In the genomic region with DNA sequence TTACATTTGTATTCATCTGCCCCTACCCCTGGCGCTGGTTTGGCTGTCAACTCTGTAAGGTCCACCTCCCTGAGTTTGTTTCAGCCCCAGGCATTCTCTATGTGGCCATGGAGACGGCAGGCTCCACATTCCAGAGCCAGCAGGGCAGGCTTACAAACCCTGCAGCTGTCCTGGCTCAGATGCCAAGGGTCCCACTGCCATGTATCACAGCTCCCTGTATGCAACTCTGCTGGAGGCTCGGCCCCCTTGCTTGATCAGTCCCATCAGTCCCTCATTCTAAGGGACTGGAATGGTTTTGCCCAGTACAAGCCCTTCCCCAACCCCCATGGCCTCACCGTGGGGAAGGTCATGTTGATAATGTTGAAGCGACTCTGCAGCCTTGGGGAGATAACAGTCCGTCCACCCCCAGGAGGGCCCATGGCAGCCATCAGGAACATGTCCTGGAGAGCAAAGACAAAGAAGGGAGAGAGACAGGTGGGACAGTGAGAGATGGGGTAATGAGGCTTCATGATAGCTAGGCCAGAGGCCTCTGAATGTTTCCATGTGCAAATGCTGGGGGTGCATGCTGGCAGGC, we compare ENCODE assay signal across 7 mouse cellular contexts. TPM values are rescaled to one million over a fixed set of nuclear protein-coding genes. Genes with fewer than 3 reads are reported as not detected.
DNase-seq lines count a peak whose midpoint lies in the region; ATAC-seq and TF ChIP-seq lines count a peak whose summit lies in the region.

No protein-coding gene starts in this region.

- H3K4me2 ChIP-seq in forebrain, embryonic 13.5 days: no peak overlapping the region
- H3K4me2 ChIP-seq in kidney, embryonic 16.5 days (replicated peaks; ENCODE audit: low read depth, low read length): no peak overlapping the region
- no peak overlapping the region for H3K4me2 ChIP-seq in midbrain, embryonic 16.5 days (ENCODE audit: low read length)
- H3K4me2 ChIP-seq in lung, postnatal 0 days (replicated peaks; ENCODE audit: low read depth, low read length): no peak overlapping the region

- peaks cover 9% of the 10 kb centered on the region for H3K4me1 ChIP-seq in forebrain, embryonic 13.5 days
- peaks cover 13% of the 10 kb centered on the region for H3K4me1 ChIP-seq in kidney, embryonic 16.5 days (ENCODE audit: insufficient read depth, low read length)
- H3K4me1 ChIP-seq in midbrain, embryonic 16.5 days (ENCODE audit: control insufficient read depth, insufficient read depth, low read length): no peaks in the 10 kb centered on the region; the same call in 1 of the 2 replicates
- no peaks in the 10 kb centered on the region; the same call in 1 of the 2 replicates for H3K4me1 ChIP-seq in lung, postnatal 0 days (ENCODE audit: insufficient read depth, low read depth, low read length)

- H3K36me3 ChIP-seq in forebrain, embryonic 13.5 days (ENCODE audit: poor library complexity, severe bottlenecking): no peaks in the 10 kb centered on the region
- no peaks in the 10 kb centered on the region for H3K36me3 ChIP-seq in kidney, embryonic 16.5 days (ENCODE audit: insufficient read depth, low read length)
- H3K36me3 ChIP-seq in midbrain, embryonic 16.5 days (ENCODE audit: control insufficient read depth, insufficient read depth, low read length): no peaks in the 10 kb centered on the region
- H3K36me3 ChIP-seq in lung, postnatal 0 days (ENCODE audit: insufficient read depth, low read length): no peaks in the 10 kb centered on the region

- TF ChIP-seq CTCF in lung, postnatal 0 days (IDR thresholded peaks at IDR 0.05): no peak

- WGBS in forebrain, embryonic 13.5 days: 36% methylated on average over 6 of the region's 6 CpGs
- WGBS in kidney, embryonic 16.5 days: 50% methylated on average over 6 of the region's 6 CpGs
- 18% methylated on average over 6 of the region's 6 CpGs for WGBS in midbrain, embryonic 16.5 days
- 26% methylated on average over 6 of the region's 6 CpGs for WGBS in lung, postnatal 0 days

- ATAC-seq in forebrain, embryonic 13.5 days: 0 out of 2 replicates have a peak, but pooled peaks have one; percentile 30
- 0 out of 2 replicates have a peak, but pooled peaks have one; percentile 63 for ATAC-seq in kidney, embryonic 16.5 days (ENCODE audit: low FRiP score, low TSS enrichment)
- ATAC-seq in midbrain, embryonic 16.5 days: peak; percentile 56; the same call in 1 of the 2 replicates
- ATAC-seq in lung, postnatal 0 days: no peak

- H3K9ac ChIP-seq in forebrain, embryonic 13.5 days: no peak overlapping the region
- no peak overlapping the region for H3K9ac ChIP-seq in kidney, embryonic 16.5 days (replicated peaks; ENCODE audit: low read length)
- no peak overlapping the region for H3K9ac ChIP-seq in midbrain, embryonic 16.5 days (ENCODE audit: low read depth, low read length)
- H3K9ac ChIP-seq in lung, postnatal 0 days (replicated peaks; ENCODE audit: low read depth): no peak overlapping the region

- H3K9me3 ChIP-seq in forebrain, embryonic 13.5 days (replicated peaks): no peaks in the 10 kb centered on the region
- H3K9me3 ChIP-seq in kidney, embryonic 16.5 days (ENCODE audit: low read length): no peaks in the 10 kb centered on the region
- H3K9me3 ChIP-seq in midbrain, embryonic 16.5 days (replicated peaks; ENCODE audit: control insufficient read depth, low read length, poor library complexity, severe bottlenecking): no peaks in the 10 kb centered on the region
- H3K9me3 ChIP-seq in lung, postnatal 0 days (ENCODE audit: low read length): no peaks in the 10 kb centered on the region

- DNase-seq in ovary, adult 18-20 months (ENCODE audit: low spot score): peak; percentile 62
- no peak for DNase-seq in ovary, postnatal 10 days (ENCODE audit: low spot score)
- no peak for DNase-seq in thymus, postnatal 36 days
- no peak for DNase-seq in lung, postnatal 0 days (ENCODE audit: low spot score)

- H3K4me3 ChIP-seq in forebrain, embryonic 13.5 days: no peak overlapping the region
- no peak overlapping the region for H3K4me3 ChIP-seq in kidney, embryonic 16.5 days (ENCODE audit: low read length)
- no peak overlapping the region for H3K4me3 ChIP-seq in midbrain, embryonic 16.5 days (ENCODE audit: low read depth, low read length)
- no peak overlapping the region for H3K4me3 ChIP-seq in lung, postnatal 0 days (ENCODE audit: low read depth, low read length)

- H3K27ac ChIP-seq in forebrain, embryonic 13.5 days: no peak overlapping the region
- H3K27ac ChIP-seq in kidney, embryonic 16.5 days (ENCODE audit: low read length): 0 out of 2 replicates have a peak overlapping the region, but pooled peaks have one; percentile 12
- peak overlapping the region; percentile 6; the same call in 1 of the 2 replicates for H3K27ac ChIP-seq in midbrain, embryonic 16.5 days (ENCODE audit: low read length)
- no peak overlapping the region for H3K27ac ChIP-seq in lung, postnatal 0 days (ENCODE audit: low read length)

- TF ChIP-seq EP300 in lung, postnatal 0 days (IDR thresholded peaks at IDR 0.05): no peak

- H3K27me3 ChIP-seq in forebrain, embryonic 13.5 days: no peaks in the 10 kb centered on the region
- H3K27me3 ChIP-seq in kidney, embryonic 16.5 days (ENCODE audit: insufficient read depth, low read length): no peaks in the 10 kb centered on the region
- H3K27me3 ChIP-seq in midbrain, embryonic 16.5 days (ENCODE audit: control insufficient read depth, insufficient read depth, low read depth, low read length): no peaks in the 10 kb centered on the region
- no peaks in the 10 kb centered on the region for H3K27me3 ChIP-seq in lung, postnatal 0 days (replicated peaks; ENCODE audit: insufficient read depth, low read length)

RNA-seq across cellular contexts. Expression of gene Kdm6b, which starts 43.6 kb away (rescaled TPM):
- 55.4 and 59.3 TPM in 2 replicates for polyA plus RNA-seq in forebrain, embryonic 13.5 days (2015; fragmentation: Nextera tagmentation; extraction: Ambion mirVana)
- 26.0 and 31.3 TPM in 2 replicates for polyA plus RNA-seq in kidney, embryonic 16.5 days (2015; fragmentation: Nextera tagmentation; extraction: Ambion mirVana)
- 36.4 and 39.0 TPM in 2 replicates for polyA plus RNA-seq in midbrain, embryonic 16.5 days (2015; fragmentation: Nextera tagmentation; extraction: Ambion mirVana)
- polyA plus RNA-seq in lung, postnatal 0 days (2015; fragmentation: Nextera tagmentation; extraction: Ambion mirVana): 29.4 and 34.9 TPM in 2 replicates

RNA-seq across cellular contexts. Expression of gene Tmem88, which starts 59.1 kb away (rescaled TPM):
- polyA plus RNA-seq in forebrain, embryonic 13.5 days (2015; fragmentation: Nextera tagmentation; extraction: Ambion mirVana): 6.3 and 6.6 TPM in 2 replicates
- polyA plus RNA-seq in kidney, embryonic 16.5 days (2015; fragmentation: Nextera tagmentation; extraction: Ambion mirVana): 46.5 and 47.7 TPM in 2 replicates
- polyA plus RNA-seq in midbrain, embryonic 16.5 days (2015; fragmentation: Nextera tagmentation; extraction: Ambion mirVana): 5.2 and 5.9 TPM in 2 replicates
- polyA plus RNA-seq in lung, postnatal 0 days (2015; fragmentation: Nextera tagmentation; extraction: Ambion mirVana): 96.5 and 101 TPM in 2 replicates

Comparison
In these comparisons a context has a peak if more than half of its experiments do, and no peak if none do; other contexts are left out.
1. H3K27ac ChIP-seq: peak in kidney, embryonic 16.5 days (single experiment) and midbrain, embryonic 16.5 days (single experiment); none in forebrain, embryonic 13.5 days (single experiment) and lung, postnatal 0 days (single experiment).